In the genomic region with DNA sequence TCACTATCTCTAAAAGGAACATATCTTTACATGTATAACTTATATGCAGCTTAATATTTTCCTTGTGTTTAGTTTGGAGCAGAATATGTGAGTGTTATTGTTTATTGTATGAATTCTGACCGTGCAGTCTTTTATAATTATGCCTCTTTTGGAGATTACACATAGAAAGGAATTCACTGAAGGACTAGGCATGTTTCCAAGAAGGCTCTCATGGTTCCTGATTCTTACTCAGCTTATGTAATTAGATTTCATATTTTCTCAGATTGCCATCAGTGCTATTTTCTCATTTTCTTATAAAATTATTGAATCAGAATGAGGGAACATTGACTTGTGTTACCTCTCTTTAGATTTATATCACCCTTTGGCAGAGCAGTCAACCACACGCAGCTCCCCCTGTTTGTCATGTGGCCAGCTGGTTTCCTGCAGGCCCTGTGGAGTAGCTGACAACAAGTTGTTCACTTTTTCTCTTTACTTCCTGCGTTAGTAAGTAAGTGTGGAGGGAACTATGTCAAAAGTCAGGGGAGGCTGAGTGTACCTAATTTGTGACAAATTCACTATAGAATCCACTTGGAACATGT, we compare ENCODE assay signal across 10 mouse cellular contexts.
DNase-seq lines count a peak whose midpoint lies in the region; ATAC-seq lines count a peak whose summit lies in the region.
"Had no signal": no experiment of that assay in that cellular context is flagged by ENCODE, and none has a peak within 500 bp of the region (broad histone marks: within the 10 kb centered on the region; RNA-seq: fewer than 3 reads in every experiment).

No protein-coding gene starts in this region.

- H3K27ac ChIP-seq in heart, embryonic 11.5 days (ENCODE audit: low read depth, low read length), result no peak overlapping the region
- H3K27ac ChIP-seq in hindbrain, embryonic 16.5 days (ENCODE audit: low read depth, low read length), result no peak overlapping the region
- H3K27ac ChIP-seq: limb, embryonic 13.5 days had no signal

- intact Hi-C loops in gastrocnemius, postnatal 14 days (cut with DNase I; ENCODE audit: low total_unique reads), result no loop called here

- no peaks in the 10 kb centered on the region for H3K4me1 ChIP-seq in heart, embryonic 11.5 days (ENCODE audit: control insufficient read depth, insufficient read depth, low read length)
- no peaks in the 10 kb centered on the region; the same call in 1 of the 2 replicates for H3K4me1 ChIP-seq in hindbrain, embryonic 16.5 days (ENCODE audit: control insufficient read depth, insufficient read depth, low read depth, low read length)
- H3K4me1 ChIP-seq: limb, embryonic 13.5 days had no signal

- 41% methylated on average over 3 of the region's 3 CpGs for WGBS in heart, embryonic 11.5 days (ENCODE audit: insufficient replicate concordance)
- 55% methylated on average over 3 of the region's 3 CpGs for WGBS in hindbrain, embryonic 16.5 days

- ATAC-seq in heart, embryonic 11.5 days (replicated peaks; ENCODE audit: insufficient number of reproducible peaks, low FRiP score, low TSS enrichment), result no peak
- ATAC-seq in CD4-positive, CD25-positive, alpha-beta regulatory T cell, adult 4 months, result peak; percentile 93
- ATAC-seq in inflammation-experienced regulatory T-cells, adult 6 months, result peak; percentile 96
- peak; percentile 78; the same call in 1 of the 2 replicates for ATAC-seq in neutrophil, adult 5-6 weeks (ENCODE audit: extremely low read depth, insufficient number of reproducible peaks, low FRiP score, poor library complexity, severe bottlenecking)
- no peak for ATAC-seq in hindbrain, embryonic 16.5 days
- ATAC-seq: forebrain, embryonic 16.5 days had no signal

- no peaks in the 10 kb centered on the region for H3K36me3 ChIP-seq in heart, embryonic 11.5 days (ENCODE audit: control insufficient read depth, insufficient read depth, low read length)
- H3K36me3 ChIP-seq in hindbrain, embryonic 16.5 days (ENCODE audit: control insufficient read depth, insufficient read depth, low read length), result no peaks in the 10 kb centered on the region
- H3K36me3 ChIP-seq: limb, embryonic 13.5 days had no signal

- no peaks in the 10 kb centered on the region for H3K9me3 ChIP-seq in heart, embryonic 11.5 days (replicated peaks; ENCODE audit: control insufficient read depth, low read length)
- H3K9me3 ChIP-seq in hindbrain, embryonic 16.5 days (ENCODE audit: control insufficient read depth, low read length), result no peaks in the 10 kb centered on the region
- H3K9me3 ChIP-seq: limb, embryonic 13.5 days had no signal

- no peak overlapping the region for H3K4me3 ChIP-seq in heart, embryonic 11.5 days (ENCODE audit: low read depth, low read length)
- no peak overlapping the region for H3K4me3 ChIP-seq in hindbrain, embryonic 16.5 days (ENCODE audit: low read length)
- H3K4me3 ChIP-seq: limb, embryonic 13.5 days had no signal

- H3K4me2 ChIP-seq in heart, embryonic 11.5 days, result no peak overlapping the region
- H3K4me2 ChIP-seq in hindbrain, embryonic 16.5 days (ENCODE audit: low read length), result no peak overlapping the region
- H3K4me2 ChIP-seq: limb, embryonic 13.5 days had no signal

- no peaks in the 10 kb centered on the region for H3K27me3 ChIP-seq in heart, embryonic 11.5 days (ENCODE audit: control insufficient read depth, insufficient read depth, low read length)
- no peaks in the 10 kb centered on the region for H3K27me3 ChIP-seq in hindbrain, embryonic 16.5 days (replicated peaks; ENCODE audit: control insufficient read depth, insufficient read depth, low read length)
- H3K27me3 ChIP-seq: limb, embryonic 13.5 days had no signal

- peak; percentile 18 to 35 for DNase-seq in heart, adult 18-20 months
- DNase-seq in layer of hippocampus, postnatal 14 days (ENCODE audit: low spot score in 2 of 2), result no peak
- DNase-seq in gastrocnemius, postnatal 14 days, result no peak

- no peak overlapping the region for H3K9ac ChIP-seq in heart, embryonic 11.5 days (ENCODE audit: low read depth, low read length)
- H3K9ac ChIP-seq in hindbrain, embryonic 16.5 days (ENCODE audit: low read depth, low read length), result no peak overlapping the region
- H3K9ac ChIP-seq: limb, embryonic 13.5 days had no signal

Comparison
In these comparisons a context has a peak if more than half of its experiments do, and no peak if none do; other contexts are left out.
1. DNase-seq: peak in heart, adult 18-20 months (2 of 2); none in layer of hippocampus, postnatal 14 days (0 of 2) and gastrocnemius, postnatal 14 days (single experiment).
2. ATAC-seq: peak in CD4-positive, CD25-positive, alpha-beta regulatory T cell, adult 4 months (single experiment), inflammation-experienced regulatory T-cells, adult 6 months (single experiment) and neutrophil, adult 5-6 weeks (single experiment); none in heart, embryonic 11.5 days (single experiment) and hindbrain, embryonic 16.5 days (single experiment).